Mouse (Mus musculus) heart, postnatal 0 days (tissue): ENCODE measurements around the gene Tmem60.

Experiments
- CTCF ChIP-seq: IDR thresholded peaks from 2 replicates; pipeline ENCODE4 v1.5.1; 2016; ENCODE audit warnings: antibody characterized with exemption, control low read depth, low read depth
- EP300 ChIP-seq: IDR thresholded peaks from 2 replicates; pipeline ENCODE4 v1.6.1; 2016; ENCODE audit warnings: antibody characterized with exemption, low read depth

DNA sequence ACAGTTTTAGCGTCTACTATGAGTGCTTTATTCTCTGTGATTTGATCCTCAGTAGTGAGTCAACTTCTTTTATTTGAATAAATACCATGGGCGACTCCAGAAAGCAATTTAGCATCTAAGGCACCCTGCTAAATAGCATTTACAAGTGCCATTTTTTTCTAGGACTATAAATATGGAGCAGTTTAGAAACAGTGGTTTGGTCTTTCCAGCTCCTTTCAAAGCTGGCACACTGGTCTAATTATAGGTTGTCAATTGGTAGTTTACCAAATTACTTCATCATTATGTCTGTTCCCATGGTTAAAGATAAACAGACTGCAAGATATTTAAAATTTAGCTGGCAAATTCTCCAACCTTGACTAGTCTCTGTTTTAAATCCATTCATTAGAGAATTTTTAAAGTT is 38.2 kb upstream of the Tmem60 start:
- TF ChIP-seq EP300 (no peak), CTCF (no peak)
